Mouse (Mus musculus) CD4-positive, CD25-positive, alpha-beta regulatory T cell, adult 4 months (primary cell): ENCODE measurements around the gene Prdm4. TPM values are rescaled to one million over a fixed set of nuclear protein-coding genes. Genes with fewer than 3 reads are reported as not detected.

Source experiments
- ATAC-seq: one replicate; pipeline ENCODE4 v1.8.0; 2017
- polyA plus RNA-seq, 2 experiments: library from polyadenylated mRNA; unstranded; fragments of 100-300 nt; shearing (Covaris generic); gene quantifications; one replicate each; pipeline ENCODE4 v1.2.1; 2017

The Prdm4 gene
- polyA plus RNA-seq, result 1 to 10 TPM; 4.4 to 7.7 TPM

DNA sequence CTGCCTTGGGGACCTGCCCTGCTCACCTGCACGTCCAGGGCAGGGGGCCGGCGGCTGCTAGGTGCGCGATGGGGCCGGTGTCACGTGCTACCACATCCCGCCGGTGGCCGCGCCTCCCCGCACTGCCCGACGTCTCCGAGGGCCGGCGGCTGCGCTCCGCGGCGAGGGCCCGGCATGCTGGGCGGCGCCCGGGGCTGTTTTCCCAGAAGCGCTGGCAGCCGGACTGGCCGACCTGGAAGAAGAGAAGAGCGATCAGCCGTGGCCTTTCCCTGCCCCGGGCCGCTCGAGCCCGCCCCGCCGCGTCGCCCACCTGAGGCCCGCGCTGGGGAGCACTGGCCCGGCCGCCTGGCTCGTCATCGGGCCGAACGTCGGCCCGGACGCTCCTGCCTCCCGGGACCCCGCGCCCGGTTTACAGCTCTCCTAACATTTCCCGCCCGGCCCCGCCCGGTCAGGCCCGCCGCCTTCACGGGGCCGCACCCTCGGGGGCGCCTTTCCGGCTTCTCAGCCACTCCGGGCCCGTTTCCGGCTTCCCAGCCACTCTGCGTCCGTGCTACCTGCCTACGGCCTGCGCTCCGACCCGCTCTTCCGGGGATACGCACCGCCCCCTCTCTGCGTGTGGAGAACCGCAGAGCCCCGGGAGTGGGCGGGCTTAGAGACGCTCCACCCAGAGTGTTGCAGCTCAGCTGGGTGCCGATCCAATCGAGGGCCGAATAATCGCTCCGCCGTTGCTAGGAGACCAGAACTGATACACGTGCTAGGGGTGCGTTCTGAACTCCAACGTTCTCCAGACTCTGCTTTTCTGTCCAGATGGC is at the start of gene Prdm4:
TSS of gene Prdm4 (minus strand) at position 645 of the 812 bp plus-strand sequence.
- ATAC-seq, result peak; percentile 98

DNA sequence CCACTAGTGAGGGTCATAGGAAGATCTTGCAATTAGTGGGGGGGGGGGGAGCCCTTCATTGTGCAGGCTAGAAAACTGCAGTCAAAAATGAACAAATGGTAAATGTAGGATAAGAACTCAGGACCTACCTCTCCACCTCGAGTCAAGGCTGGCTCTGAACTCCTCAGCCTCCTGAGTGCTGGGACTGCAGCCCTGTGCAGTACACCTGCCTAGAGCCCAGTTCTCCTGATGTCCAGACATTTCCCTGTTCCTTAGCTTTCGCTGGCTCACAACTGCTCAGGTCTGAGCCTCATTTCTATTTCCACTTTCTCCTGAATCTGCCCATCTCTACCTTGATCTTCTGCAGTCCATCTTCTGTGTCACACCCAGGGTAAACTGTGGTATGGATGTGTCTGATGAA is 49.5 kb upstream of the Prdm4 start:
- ATAC-seq, result no peak

GRCm38 (mm10) chr10:85964316-85964715 is 47.4 kb upstream of the Prdm4 start:
- no peak for ATAC-seq

- ATAC-seq, result no peak
These were observed 46.0 kb upstream of the Prdm4 start for GRCm38 (mm10) chr10:85962897-85963296.

GRCm38 (mm10) chr10:85957464-85957950 is 40.6 kb upstream of the Prdm4 start, which contains the start of gene Rtcb:
TSS of gene Rtcb (minus strand) at chr10:85957823.
- ATAC-seq, result peak; percentile 96

- no peak for ATAC-seq
These were observed 40.0 kb upstream of the Prdm4 start for GRCm38 (mm10) chr10:85956871-85957419.

GRCm38 (mm10) chr10:85954429-85954828 is 37.5 kb upstream of the Prdm4 start:
- no peak for ATAC-seq

- ATAC-seq, result no peak
These were observed 36.5 kb upstream of the Prdm4 start for GRCm38 (mm10) chr10:85953401-85953800.

GRCm38 (mm10) chr10:85951765-85952443 is 35.0 kb upstream of the Prdm4 start:
- ATAC-seq, result no peak

DNA sequence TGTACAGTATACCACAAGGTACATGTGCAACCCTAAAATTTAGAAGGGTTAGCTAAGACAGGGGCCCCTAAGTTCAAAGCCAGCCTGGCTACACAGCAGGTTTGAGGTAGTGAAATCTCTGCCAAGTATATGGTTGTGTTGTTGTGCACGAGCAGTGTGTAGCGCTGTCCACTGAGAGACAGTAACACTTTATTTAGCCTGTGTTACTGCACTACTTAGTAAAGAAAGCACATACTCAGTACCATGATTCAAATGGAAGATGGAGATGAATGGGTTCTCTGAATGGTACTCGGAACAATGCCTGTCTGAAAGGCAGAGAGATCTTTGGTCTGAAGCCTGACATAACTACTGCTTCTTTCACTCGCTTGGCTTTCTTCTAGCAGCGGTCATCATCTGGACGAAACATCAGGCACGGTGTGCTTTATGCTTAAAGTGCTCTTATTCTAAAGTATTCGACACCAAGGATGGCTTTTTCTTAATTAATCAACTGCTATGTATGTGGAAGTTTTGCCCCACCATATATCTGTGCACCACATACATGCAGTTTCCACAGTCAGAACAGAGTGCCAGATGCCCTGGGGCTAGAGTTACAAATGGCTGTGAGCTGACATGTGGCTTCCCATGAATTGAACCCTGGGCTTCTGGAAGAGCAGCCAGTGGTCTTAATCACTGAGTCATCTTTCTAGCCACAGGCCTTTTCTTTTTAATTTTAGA is 31.7 kb upstream of the Prdm4 start:
- no peak for ATAC-seq

GRCm38 (mm10) chr10:85936280-85936965 is 19.5 kb upstream of the Prdm4 start:
- ATAC-seq, result no peak

- ATAC-seq, result no peak
These were observed 13.0 kb upstream of the Prdm4 start for GRCm38 (mm10) chr10:85929962-85930361.

DNA sequence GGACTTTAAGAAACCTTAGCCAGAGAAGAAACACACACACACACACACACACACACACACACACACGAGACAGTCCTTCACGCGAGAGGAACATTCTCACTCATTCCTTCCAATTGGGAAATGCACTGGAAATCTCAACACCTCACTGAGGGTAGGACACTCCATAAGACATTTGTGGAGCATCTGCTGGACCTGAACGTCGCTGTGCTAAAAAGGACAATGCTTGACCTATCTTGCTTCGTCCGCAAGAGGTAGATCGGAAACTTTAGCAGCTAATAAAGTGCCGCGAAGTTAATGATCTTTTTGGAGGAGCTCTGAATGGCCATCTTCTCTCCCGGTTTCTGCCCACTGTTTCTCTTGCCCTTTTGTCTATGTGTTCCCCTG is 12.3 kb upstream of the Prdm4 start:
- ATAC-seq, result no peak

- ATAC-seq, result peak; percentile 81
These were observed 11.7 kb upstream of the Prdm4 start for GRCm38 (mm10) chr10:85928499-85929207.

GRCm38 (mm10) chr10:85927676-85928445 is 10.9 kb upstream of the Prdm4 start, which contains the start of gene Ascl4:
TSS of gene Ascl4 (plus strand) at chr10:85927681.
- ATAC-seq, result peak; percentile 57

DNA sequence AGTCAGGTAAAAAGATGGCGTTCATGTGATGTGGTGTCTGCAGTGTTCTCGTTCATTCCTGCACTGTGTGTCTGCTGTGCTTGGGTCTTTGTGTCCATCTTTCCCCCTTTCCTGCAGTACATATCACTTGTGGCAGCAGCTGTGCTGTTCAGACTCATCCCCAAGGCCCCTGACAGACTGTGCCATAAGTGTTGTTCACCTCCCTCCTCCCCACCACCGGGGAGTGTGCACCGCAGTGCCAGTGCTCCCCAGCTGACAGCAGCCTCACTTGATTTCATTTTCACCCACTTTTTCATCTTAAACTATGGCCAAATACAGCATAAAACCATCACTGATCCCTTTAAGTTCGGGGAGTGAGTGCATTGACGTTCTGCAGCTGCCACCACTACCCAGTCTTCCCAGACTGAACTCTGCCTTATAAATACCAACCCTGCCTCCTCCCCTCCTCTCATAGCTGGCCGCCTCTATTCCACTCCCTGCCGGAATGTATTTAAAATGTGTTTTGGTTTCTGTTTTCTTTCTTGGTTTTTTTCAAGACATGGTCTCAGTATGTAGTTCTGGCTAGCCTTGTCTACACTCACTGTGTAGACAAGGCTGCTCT is 37.0 kb downstream of the Prdm4 start:
- no peak for ATAC-seq

DNA sequence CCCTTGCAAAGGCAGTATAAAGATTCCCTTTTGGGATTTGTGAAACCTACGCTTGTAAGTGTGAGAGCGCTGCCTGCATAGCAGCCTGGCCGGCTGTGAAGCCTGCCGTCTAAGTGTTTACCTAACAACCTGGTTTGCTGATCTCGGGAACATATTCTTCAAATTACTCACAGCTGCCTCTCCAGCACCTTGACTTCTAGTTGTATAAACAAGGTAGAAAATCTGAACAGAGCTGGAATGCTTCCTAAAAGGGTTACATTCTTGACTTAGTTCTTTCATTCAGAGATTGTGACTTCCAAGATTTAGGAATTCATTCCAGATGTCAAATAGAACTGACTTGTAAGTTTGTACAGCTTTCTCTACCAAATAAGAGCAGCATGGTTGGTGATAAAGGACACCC is 41.1 kb downstream of the Prdm4 start:
- no peak for ATAC-seq

- no peak for ATAC-seq
These were observed 42.9 kb downstream of the Prdm4 start for GRCm38 (mm10) chr10:85873861-85874544.

DNA sequence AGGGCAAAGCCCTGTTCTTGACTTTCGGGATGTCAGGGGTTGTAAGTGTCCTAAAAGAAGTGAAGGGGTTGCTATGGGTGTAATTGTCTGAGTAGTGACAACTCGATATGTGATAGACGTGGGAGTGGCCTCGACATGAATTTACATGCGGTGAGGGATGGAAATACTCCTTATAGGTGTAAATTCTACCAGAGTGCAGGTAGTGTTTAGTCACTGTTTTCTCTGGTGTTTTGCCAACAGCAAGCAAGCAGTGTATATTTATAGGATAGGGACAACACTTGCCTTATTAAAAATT is 44.5 kb downstream of the Prdm4 start:
- peak; percentile 61 for ATAC-seq
